Mouse (Mus musculus) gastrocnemius, postnatal 4 days (tissue): Measurements from ENCODE around the gene Hlx. TPM values are rescaled to one million over a fixed set of nuclear protein-coding genes. Genes with fewer than 3 reads are reported as not detected.

Source experiments
- DNase-seq, 2 experiments: peaks; one replicate each; pipeline ENCODE4 v3.0.0; 2021 to 2022; ENCODE audit warnings: low spot score in 2 of 2, mixed read lengths in 2 of 2
- total RNA-seq, 2 experiments: library from RNA; stranded (reverse); gene quantifications; 2 replicates each; pipeline ENCODE4 v1.2.3; 2021

The Hlx gene
- total RNA-seq, 2 experiments from 2014 or later = 22.5 to 27.7 TPM

GRCm38 (mm10) chr1:184717691-184718200 lies 14.7 kb downstream of the Hlx start:
- DNase-seq = no peak

GRCm38 (mm10) chr1:184717016-184717568 lies 15.3 kb downstream of the Hlx start:
- no peak for DNase-seq

- DNase-seq = no peak
Observed at GRCm38 (mm10) chr1:184716117-184716516, 16.3 kb downstream of the Hlx start.

- no peak for DNase-seq
Observed at GRCm38 (mm10) chr1:184715693-184716092, 16.7 kb downstream of the Hlx start.

GRCm38 (mm10) chr1:184714515-184714914 lies 17.9 kb downstream of the Hlx start:
- no peak for DNase-seq

- DNase-seq = no peak
Observed at GRCm38 (mm10) chr1:184713716-184714115, 18.7 kb downstream of the Hlx start.

- no peak for DNase-seq
Observed at GRCm38 (mm10) chr1:184707532-184708248, 24.7 kb downstream of the Hlx start.

- DNase-seq = no peak
Observed at GRCm38 (mm10) chr1:184704901-184705300, 27.5 kb downstream of the Hlx start.

- DNase-seq = no peak
Observed at GRCm38 (mm10) chr1:184699295-184699694, 33.1 kb downstream of the Hlx start.

- DNase-seq = no peak
Observed at GRCm38 (mm10) chr1:184695451-184695850, 37.0 kb downstream of the Hlx start.

GRCm38 (mm10) chr1:184692204-184692904 lies 40.1 kb downstream of the Hlx start:
- no peak for DNase-seq

- no peak for DNase-seq
Observed at GRCm38 (mm10) chr1:184691240-184691639, 41.2 kb downstream of the Hlx start.

GRCm38 (mm10) chr1:184688026-184688425 lies 44.4 kb downstream of the Hlx start:
- no peak for DNase-seq

GRCm38 (mm10) chr1:184687512-184687911 lies 44.9 kb downstream of the Hlx start:
- no peak for DNase-seq

- no peak for DNase-seq
Observed at GRCm38 (mm10) chr1:184683541-184683940, 48.9 kb downstream of the Hlx start.

- no peak for DNase-seq
Observed at GRCm38 (mm10) chr1:184679416-184679965, 52.9 kb downstream of the Hlx start.

- no peak for DNase-seq
Observed at GRCm38 (mm10) chr1:184677641-184678040, 54.8 kb downstream of the Hlx start.

Other genes starting within 250 kb of the Hlx start
- under 1 TPM in 1 of 2 experiments, not detected in 1; 0.83 TPM for gene Marc1, start 78.7 kb upstream of the Hlx start, total RNA-seq
- gene Marc2, start 113.8 kb upstream of the Hlx start, total RNA-seq = 100 to 1,000 TPM; 187 to 191 TPM
- gene C130074G19Rik, start 150.6 kb upstream of the Hlx start, total RNA-seq = 10 to 100 TPM; 28.7 to 30.8 TPM